Mouse (Mus musculus) intestine, postnatal 0 days (tissue): Measurements from ENCODE around the gene Cntrob. TPM values are rescaled to one million over a fixed set of nuclear protein-coding genes. Genes with fewer than 3 reads are reported as not detected.
A peak's percentile ranks its signal among the peaks of the same experiment; 100 is the strongest.

Experiments
- ATAC-seq: fragments of 200-750 bp; cut with Nextera tagmentation; 2 replicates; pipeline ENCODE4 v1.8.0; 2017; ENCODE audit warnings: mild to moderate bottlenecking, moderate TSS enrichment, moderate library complexity
- H3K27ac ChIP-seq: fragments of 300-500 bp; sonication (generic); 2 replicates; pipeline ENCODE4 v1.5.1; 2014; ENCODE audit warnings: mild to moderate bottlenecking, low read depth, low read length, moderate library complexity
- H3K27me3 ChIP-seq: fragments of 300-500 bp; sonication (generic); replicated peaks from 2 replicates; pipeline ENCODE4 v1.6.1; 2014; ENCODE audit warnings: low read length, mixed read lengths; ENCODE audit not compliant: control insufficient read depth, insufficient read depth
- H3K36me3 ChIP-seq: fragments of 300-500 bp; sonication (generic); 2 replicates; pipeline ENCODE4 v1.6.1; 2014; ENCODE audit warnings: mild to moderate bottlenecking, moderate library complexity; ENCODE audit not compliant: control insufficient read depth, insufficient read depth
- H3K4me1 ChIP-seq: fragments of 300-500 bp; sonication (generic); replicated peaks from 2 replicates; pipeline ENCODE4 v1.6.1; 2014; ENCODE audit warnings: antibody characterized with exemption, low read length, mixed read lengths; ENCODE audit not compliant: control insufficient read depth, insufficient read depth
- H3K4me2 ChIP-seq: fragments of 300-500 bp; sonication (generic); replicated peaks from 2 replicates; pipeline ENCODE4 v1.6.1; 2014; ENCODE audit warnings: low read depth, mild to moderate bottlenecking, moderate library complexity
- H3K4me3 ChIP-seq: fragments of 300-500 bp; sonication (generic); 2 replicates; pipeline ENCODE4 v1.5.1; 2014; ENCODE audit warnings: low read depth, low read length
- H3K9ac ChIP-seq: fragments of 300-500 bp; sonication (generic); 2 replicates; pipeline ENCODE4 v1.6.1; 2014; ENCODE audit warnings: mild to moderate bottlenecking, low read depth, low read length
- H3K9me3 ChIP-seq: fragments of 300-500 bp; sonication (generic); 2 replicates; pipeline ENCODE4 v1.6.1; 2016; ENCODE audit warnings: mixed run types; ENCODE audit not compliant: control insufficient read depth
- CTCF ChIP-seq: sonication (generic); IDR thresholded peaks from 2 replicates; pipeline ENCODE4 v1.5.1; 2016; ENCODE audit warnings: low read depth, mild to moderate bottlenecking, control low read depth, antibody characterized with exemption, moderate library complexity
- WGBS: fragments of 180-500 bp; shearing (Covaris S2); extraction: QIAGEN DNeasy Blood & Tissue Kit; methylation state at CpG from one replicate; pipeline ENCODE4 v1.1.7; 2014; 5-methylcytosine and 5-hydroxymethylcytosine counted together
- polyA plus RNA-seq: library from polyadenylated mRNA; unstranded; fragments of >200 nt; fragmentation: Nextera tagmentation; extraction: Ambion mirVana; gene quantifications from 2 replicates; pipeline ENCODE4 v1.2.1, GENCODE M21; 2015

Gene Cntrob
- polyA plus RNA-seq, 1 experiment from 2014 or later, result 7.9 TPM

DNA sequence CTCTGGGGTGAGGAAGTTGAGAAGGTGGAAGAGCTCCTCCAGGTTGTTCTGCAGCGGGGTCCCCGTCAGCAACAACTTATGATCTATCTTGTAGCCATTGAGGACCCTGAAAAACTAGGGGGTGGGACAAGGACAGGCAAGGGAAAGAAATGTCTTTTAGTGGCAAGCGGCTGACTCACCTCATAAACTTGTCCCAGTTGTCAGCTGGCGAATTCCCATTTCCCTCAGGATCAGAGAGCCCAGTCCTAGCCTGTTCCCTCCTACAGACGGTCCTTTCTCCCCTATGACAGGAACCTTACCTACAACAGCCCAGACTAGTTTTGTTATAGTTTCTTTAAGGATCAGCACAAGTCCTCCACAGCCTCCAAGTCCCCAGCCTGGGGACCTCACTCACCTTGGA lies 33.0 kb upstream of the Cntrob start:
- H3K36me3 ChIP-seq, result peaks cover 94% of the 10 kb centered on the region

DNA sequence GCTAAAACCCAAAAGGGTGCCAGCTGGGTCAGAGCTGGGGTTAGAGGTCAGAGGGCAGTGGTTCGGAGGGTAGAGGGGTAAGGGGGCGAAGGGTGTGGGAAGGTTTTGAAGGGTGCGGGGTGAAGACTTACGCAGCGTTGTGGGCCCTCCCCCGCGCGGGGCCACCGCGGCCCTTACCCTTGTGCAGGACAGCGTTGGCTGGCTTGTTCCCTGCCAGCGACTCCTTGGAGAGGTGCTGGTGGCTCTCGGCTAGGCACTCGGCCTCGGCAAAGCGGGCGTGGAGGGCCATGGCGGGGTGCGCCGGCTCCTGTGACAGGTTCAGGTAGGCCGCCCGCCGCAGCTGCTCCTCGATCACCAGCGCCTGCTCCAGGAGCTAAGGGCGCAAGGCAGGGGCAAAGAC lies 22.9 kb upstream of the Cntrob start:
- WGBS, result 88% methylated on average over 25 of the region's 26 CpGs
- TF ChIP-seq CTCF, result no peak
- ATAC-seq, result no peak

More for the DNA sequence above, 33.0 kb upstream of the Cntrob start:
- no peak for TF ChIP-seq CTCF
- H3K27ac ChIP-seq, result peak overlapping the region; percentile 28; the same call in 1 of the 2 replicates
- H3K27me3 ChIP-seq, result no peaks in the 10 kb centered on the region
- H3K4me3 ChIP-seq, result no peak overlapping the region
- H3K4me1 ChIP-seq, result no peaks in the 10 kb centered on the region
- 91% methylated on average over 5 of the region's 5 CpGs for WGBS
- no peaks in the 10 kb centered on the region for H3K9me3 ChIP-seq
- ATAC-seq, result no peak
- H3K9ac ChIP-seq, result no peak overlapping the region
- H3K4me2 ChIP-seq, result no peak overlapping the region

DNA sequence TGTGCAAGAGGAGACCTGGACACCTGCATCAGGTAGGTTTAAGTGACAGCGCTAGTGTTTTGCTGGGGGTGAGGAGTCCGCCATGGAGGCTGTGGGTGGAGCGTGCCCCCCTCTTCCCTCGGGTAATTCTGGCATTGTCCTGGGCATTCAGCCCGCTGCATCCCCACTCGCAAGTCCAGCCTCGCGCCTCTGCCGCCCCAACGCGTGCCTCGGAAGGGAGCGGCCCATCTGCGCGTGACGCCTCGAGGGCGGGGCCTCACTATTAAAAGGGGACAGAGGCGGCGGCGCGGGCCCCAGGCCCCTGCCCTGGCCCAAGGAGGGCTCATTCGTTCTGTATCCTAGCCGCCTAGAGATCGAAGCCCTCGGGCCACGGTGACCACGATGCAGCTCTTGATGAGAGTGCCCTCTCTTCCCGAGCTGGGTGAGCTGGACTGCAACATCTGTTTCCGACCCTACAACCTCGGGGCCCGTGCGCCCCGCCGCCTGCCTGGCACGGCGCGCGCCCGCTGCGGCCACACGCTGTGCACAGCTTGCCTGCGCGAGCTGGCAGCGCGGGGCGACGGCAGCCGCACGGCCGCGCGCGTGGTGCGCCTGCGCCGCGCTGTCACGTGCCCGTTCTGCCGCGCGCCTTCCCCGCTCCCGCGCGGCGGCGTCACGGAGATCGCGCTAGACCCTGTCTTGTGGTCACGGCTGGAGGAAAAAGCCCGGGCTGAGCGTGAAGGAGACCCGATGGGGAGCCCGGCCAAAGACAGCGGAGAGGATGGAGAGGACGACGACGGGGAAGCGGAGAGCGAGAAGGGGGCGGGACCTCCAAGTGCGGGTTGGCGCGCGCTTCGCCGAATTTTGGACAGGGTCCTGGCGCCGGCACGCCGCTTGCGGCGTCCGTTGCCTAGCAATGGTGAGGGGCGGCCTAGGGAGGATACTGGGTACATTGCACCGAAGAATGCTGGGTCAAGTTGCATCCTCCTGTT lies 16.9 kb upstream of the Cntrob start, which contains the start of gene Rnf227:
Gene Rnf227 (plus strand): TSS at position 301 of the 971 bp plus-strand sequence.
- Histone ChIP-seq H3K9me3 (no peaks in the 10 kb centered on the region), H3K4me3 (peak within 1 kb of the TSS; percentile 47), H3K9ac (peak within 1 kb of the TSS; percentile 34; the same call in 1 of the 2 replicates), H3K27me3 (peaks cover 7% of the 10 kb centered on the region; the same call in 1 of the 2 replicates), H3K36me3 (peaks cover 23% of the 10 kb centered on the region), H3K27ac (no peak within 1 kb of the TSS), H3K4me1 (peaks cover 5% of the 10 kb centered on the region; the same call in 1 of the 2 replicates), H3K4me2 (peak within 1 kb of the TSS; percentile 79)
- no peak for TF ChIP-seq CTCF
- ATAC-seq, result peak; percentile 75
- WGBS, result 3% methylated on average over 86 of the region's 99 CpGs

More for the DNA sequence above, 22.9 kb upstream of the Cntrob start:
- H3K9ac ChIP-seq, result no peak overlapping the region
- H3K27me3 ChIP-seq, result no peaks in the 10 kb centered on the region
- no peaks in the 10 kb centered on the region for H3K9me3 ChIP-seq
- peaks cover 83% of the 10 kb centered on the region for H3K36me3 ChIP-seq
- no peak overlapping the region for H3K4me3 ChIP-seq
- H3K4me2 ChIP-seq, result no peak overlapping the region
- no peak overlapping the region for H3K27ac ChIP-seq
- H3K4me1 ChIP-seq, result no peaks in the 10 kb centered on the region

DNA sequence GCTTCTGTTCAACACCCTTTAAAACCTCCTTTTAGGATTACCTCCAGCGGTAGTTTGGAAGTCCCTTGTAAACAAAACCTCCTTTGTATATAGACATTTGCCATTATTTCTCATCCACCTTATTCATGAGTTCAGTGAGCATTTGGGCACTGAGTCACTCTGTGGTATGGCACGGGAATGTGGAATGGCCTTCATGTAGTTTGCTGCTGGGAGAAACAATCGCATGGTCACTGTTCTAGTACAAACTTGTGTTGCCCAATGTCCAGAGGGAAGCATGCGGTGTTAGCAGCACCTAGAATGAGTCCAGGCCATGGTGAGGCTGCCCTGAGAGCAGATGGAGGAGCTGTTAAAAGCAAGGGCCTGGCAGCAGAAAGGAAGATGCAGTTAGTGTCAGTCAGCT lies 11.2 kb upstream of the Cntrob start:
- Histone ChIP-seq H3K4me1 (peaks cover 8% of the 10 kb centered on the region; the same call in 1 of the 2 replicates), H3K27me3 (peaks cover 4% of the 10 kb centered on the region; the same call in 1 of the 2 replicates), H3K9me3 (no peaks in the 10 kb centered on the region), H3K36me3 (no peaks in the 10 kb centered on the region), H3K9ac (no peak overlapping the region), H3K27ac (no peak overlapping the region), H3K4me2 (no peak overlapping the region), H3K4me3 (no peak overlapping the region)
- no peak for ATAC-seq
- TF ChIP-seq CTCF, result no peak
- 60% methylated on average over 4 of the region's 4 CpGs for WGBS

DNA sequence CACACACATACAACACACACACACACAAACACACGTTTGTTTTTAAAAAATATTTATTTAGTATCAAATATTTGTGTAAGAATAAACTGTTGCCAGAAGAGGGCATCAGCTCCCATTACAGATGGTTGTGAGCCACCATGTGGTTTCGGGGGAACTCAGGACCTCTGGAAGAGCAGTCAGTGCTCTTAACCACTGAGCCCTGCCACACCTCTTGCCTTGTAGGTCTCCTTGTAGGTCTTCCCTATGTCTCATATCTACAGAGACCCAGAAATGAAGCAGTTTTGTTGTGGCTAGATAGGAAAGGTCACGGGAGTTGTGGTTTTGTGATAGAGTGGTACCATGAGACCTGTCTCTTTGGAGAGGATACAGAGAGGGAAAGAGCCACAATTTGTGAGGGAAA lies 10.3 kb upstream of the Cntrob start:
- Histone ChIP-seq H3K9me3 (no peaks in the 10 kb centered on the region), H3K4me2 (no peak overlapping the region), H3K36me3 (no peaks in the 10 kb centered on the region), H3K9ac (no peak overlapping the region), H3K27ac (no peak overlapping the region), H3K4me1 (peaks cover 8% of the 10 kb centered on the region; the same call in 1 of the 2 replicates), H3K27me3 (no peaks in the 10 kb centered on the region), H3K4me3 (no peak overlapping the region)
- no peak for ATAC-seq
- WGBS, result 70% methylated on average over 3 of the region's 3 CpGs
- peak; percentile 51 for TF ChIP-seq CTCF

DNA sequence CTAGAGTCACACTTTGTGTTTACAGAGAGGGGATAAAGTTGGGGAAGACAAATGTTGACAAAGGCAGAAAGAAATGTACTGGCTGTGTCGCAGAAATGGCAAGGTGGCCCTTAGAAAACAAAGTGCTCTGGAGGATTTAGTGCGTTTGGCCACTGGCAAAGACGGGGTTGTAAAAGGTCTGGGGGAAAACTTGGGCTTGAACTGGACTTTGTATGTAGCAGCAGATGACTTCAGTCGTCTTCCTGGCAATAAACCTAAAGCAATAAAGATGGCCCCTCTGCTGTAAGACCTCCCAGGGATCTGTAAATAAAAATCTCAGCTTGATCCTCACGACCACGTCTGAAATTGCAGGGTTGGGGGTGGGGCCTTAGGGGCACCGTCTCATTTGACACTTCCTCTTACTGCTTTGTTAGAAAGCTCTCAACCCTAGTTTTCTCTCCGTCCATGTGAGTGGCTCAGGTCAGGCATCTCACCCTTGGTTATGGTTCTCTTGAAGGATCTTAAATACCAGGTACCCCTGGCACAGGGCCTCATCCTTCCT lies 9.2 kb upstream of the Cntrob start:
- peak; percentile 49 for ATAC-seq
- H3K27ac ChIP-seq, result peak overlapping the region; percentile 41; the same call in 1 of the 2 replicates
- peak overlapping the region; percentile 79 for H3K4me2 ChIP-seq
- H3K4me1 ChIP-seq, result peaks cover 8% of the 10 kb centered on the region; the same call in 1 of the 2 replicates
- no peaks in the 10 kb centered on the region for H3K27me3 ChIP-seq
- WGBS, result 20% methylated on average over 8 of the region's 8 CpGs
- H3K9ac ChIP-seq, result peak overlapping the region; percentile 53
- H3K36me3 ChIP-seq, result no peaks in the 10 kb centered on the region
- no peak overlapping the region; the same call in 1 of the 2 replicates for H3K4me3 ChIP-seq
- H3K9me3 ChIP-seq, result no peaks in the 10 kb centered on the region
- no peak for TF ChIP-seq CTCF
